Mouse (Mus musculus) heart, postnatal 14 days (tissue): ENCODE measurements at regions not wholly inside any gene's neighbourhood (a gene's known extent, or its start where the extent isn't known, plus 50 kb on each side); places are given as distances from the start of the nearest gene placed in this dataset.

Experiments used
- DNase-seq, 2 experiments: peaks; one replicate each; pipeline ENCODE4 v3.0.0; 2021 to 2022
- intact Hi-C: fragments of 180-260 bp; cut with DNase I; formaldehyde crosslinking; loops from one replicate; pipeline ENCODE4 v1.15.1; 2025

GRCm38 (mm10) chr4:52666768-52667480, 70.8 kb downstream of the Toporsl start:
- DNase-seq, result no peak
- intact Hi-C loops, result no loop called here

GRCm38 (mm10) chr4:52709563-52709962, 104.8 kb upstream of the Olfr275 start:
- DNase-seq, result no peak
- intact Hi-C loops, result no loop called here

DNA sequence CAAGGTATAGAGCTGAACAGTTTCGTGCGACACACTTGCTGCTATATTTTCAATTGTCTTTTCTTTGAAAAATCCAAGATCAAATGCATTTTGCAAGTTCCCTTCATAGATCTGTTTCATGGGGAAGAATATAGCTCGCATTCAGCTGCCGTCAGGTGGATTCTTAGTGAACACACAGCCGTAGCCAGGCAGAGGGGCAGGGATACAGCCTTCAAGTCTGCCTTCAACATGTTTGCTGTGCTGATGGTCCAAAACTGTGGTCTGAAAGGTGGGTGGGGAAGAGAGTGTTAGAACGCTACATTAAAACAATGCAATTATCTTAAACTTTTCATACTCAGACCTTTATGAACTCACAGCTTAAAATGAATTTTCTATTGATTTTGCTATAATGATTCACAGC, 88.2 kb upstream of the Olfr275 start:
- DNase-seq, result no peak
- intact Hi-C loops, result loop anchor here (5.0 kb wide), 1 partner anchor 574 kb away; no protein-coding TSS in a partner anchor

DNA sequence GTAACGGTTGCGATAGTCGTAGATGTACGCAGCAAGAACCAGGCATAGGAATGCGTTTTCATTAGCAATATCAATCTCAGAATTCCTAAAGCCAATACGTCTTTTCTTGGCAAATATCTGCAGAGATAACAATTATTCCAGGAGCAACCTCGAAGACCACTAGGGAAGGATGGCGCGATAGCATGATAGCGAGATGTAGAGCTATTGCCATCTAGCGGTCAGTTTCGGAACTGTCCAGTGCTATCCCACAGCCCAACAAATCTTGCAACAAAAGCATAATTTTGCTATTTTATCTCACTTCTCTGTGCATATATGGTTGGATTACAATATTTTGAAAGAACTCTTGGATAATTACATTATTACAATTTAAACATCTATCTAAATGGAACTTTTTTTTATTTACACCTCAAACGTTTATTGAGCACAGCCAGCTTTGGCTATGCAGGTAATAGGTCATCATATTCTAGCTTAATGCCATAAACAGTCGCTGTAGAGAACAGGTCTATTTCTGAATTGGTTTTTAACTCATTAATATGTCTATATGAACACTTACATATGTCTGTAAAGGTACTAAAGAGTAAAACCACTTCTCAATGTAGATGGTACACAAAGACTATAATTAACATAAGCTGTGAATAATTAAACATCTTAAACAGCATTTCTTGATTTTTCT, 87.6 kb upstream of the Olfr275 start:
- DNase-seq, result peak; percentile 38 to 63
- intact Hi-C loops, result loop anchor here (5.0 kb wide), 1 partner anchor 574 kb away; no protein-coding TSS in a partner anchor

DNA sequence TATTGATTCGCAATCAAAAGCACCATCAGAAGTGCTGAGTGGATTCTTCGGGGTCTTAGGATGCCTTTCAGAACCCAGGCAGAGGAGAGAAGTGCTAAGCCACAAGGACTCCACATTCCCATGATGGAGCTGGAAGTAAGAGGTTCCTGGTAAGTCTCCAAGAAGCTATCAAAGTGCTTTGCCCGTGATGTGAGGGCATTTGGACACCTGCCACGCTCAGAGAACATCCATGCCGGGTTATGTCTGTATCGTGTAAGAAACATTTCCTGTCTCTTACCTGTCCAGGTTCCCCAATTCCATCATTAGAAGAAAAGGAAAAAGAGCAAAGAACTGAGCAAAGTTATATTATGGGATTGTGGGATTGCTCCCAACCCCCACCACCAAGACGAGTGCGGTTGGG, 81.3 kb upstream of the Olfr275 start:
- intact Hi-C loops, result no loop called here
- peak in 1 of 2 experiments; percentile 5 for DNase-seq

DNA sequence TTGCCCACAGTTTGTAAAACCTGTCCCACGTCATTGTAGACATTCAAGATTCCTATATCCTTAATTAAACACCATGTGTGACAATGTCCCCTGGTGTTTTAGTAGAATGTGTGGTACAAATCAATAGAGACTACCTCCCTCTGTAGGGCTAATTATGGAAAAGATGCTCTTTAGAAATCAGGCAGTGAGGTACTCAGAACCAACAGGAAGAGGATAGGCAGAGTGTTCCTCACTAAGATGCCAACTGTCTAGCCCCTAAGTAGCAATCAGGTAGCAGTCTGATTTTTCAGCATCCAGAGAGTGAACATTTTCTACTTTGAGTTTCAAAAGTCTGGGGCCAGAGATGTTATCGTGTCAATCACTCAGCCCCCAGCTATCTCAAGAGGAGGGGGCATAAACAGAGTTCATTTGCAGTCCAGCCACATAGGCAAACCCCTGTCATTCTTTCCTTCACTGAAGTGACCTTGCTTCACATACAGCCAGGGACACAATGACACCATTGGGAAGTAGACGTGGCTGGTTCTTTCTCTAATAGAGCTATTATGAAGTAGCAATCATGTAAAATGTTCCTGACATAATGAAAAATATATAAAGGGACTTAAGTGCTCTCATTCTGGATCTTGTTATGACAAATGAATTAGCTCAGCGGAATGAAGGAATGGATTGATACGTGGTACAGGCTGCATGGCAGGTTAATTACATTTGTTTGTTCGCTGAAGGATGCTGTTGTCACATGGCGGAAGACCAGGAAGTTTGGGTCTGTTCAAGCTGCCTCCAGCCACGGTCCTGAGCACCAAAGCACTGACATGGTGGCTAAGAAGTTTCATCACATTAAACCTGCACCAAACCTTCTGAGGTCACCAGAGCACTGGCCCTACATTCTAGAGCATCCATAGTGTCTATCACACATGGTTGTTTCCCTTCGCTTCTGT, 74.6 kb upstream of the Olfr275 start:
- DNase-seq, result no peak
- intact Hi-C loops, result no loop called here

DNA sequence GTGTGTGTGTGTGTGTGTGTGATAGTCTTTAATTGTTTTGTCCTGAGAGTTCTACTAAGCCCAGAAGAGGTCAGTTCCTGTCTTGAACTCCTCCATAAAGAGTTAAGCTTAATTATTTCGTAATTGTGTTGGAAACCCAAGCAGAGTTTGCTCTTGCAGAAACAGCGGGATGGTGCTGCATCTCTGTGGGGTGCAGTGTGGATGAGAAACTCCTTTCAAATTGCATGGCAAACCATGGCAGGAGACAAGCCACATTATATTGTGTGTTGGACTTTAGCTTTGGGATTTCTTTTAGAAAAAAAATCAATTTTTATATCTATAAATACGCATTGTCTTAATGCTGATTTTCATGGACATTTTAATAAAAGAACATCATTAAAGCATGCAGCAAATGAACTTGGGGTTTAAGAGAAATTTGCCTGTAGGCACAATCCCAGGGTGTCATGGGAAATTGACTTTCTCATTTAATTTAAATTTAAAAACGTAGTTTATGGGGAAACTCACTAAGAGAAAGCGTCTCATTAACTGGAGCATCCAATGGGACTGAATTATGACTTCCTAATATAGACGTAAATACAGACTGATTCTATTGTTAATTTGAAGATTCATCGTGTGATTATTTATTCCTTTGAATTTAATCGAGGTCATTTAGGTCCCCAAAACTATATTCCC, 61.4 kb upstream of the Olfr275 start:
- DNase-seq, result no peak
- intact Hi-C loops, result no loop called here
